Mouse (Mus musculus) liver, embryonic 12.5 days (tissue): ENCODE results near the gene Olfr1410. TPM values are rescaled to one million over a fixed set of nuclear protein-coding genes. Genes with fewer than 3 reads are reported as not detected.

Source experiments
- ATAC-seq: fragments of 200-750 bp; cut with Nextera tagmentation; 2 replicates; pipeline ENCODE4 v1.8.0; 2017; ENCODE audit warnings: moderate number of reproducible peaks, mild to moderate bottlenecking, moderate library complexity
- H3K27ac ChIP-seq: fragments of 300-500 bp; sonication (generic); 2 replicates; pipeline ENCODE4 v1.5.1; 2016; ENCODE audit warnings: mild to moderate bottlenecking
- H3K27me3 ChIP-seq: fragments of 300-500 bp; sonication (generic); replicated peaks from 2 replicates; pipeline ENCODE4 v1.6.1; 2016; ENCODE audit warnings: mild to moderate bottlenecking, moderate library complexity
- H3K36me3 ChIP-seq: fragments of 300-500 bp; sonication (generic); 2 replicates; pipeline ENCODE4 v1.6.1; 2016; ENCODE audit warnings: mild to moderate bottlenecking, moderate library complexity
- H3K4me1 ChIP-seq: fragments of 300-500 bp; sonication (generic); 2 replicates; pipeline ENCODE4 v1.6.1; 2016
- H3K4me2 ChIP-seq: fragments of 300-500 bp; sonication (generic); 2 replicates; pipeline ENCODE4 v1.6.1; 2016; ENCODE audit warnings: mild to moderate bottlenecking, moderate library complexity
- H3K4me3 ChIP-seq: fragments of 300-500 bp; sonication (generic); 2 replicates; pipeline ENCODE4 v1.5.1; 2016; ENCODE audit warnings: mild to moderate bottlenecking, moderate library complexity
- H3K9ac ChIP-seq: fragments of 300-500 bp; sonication (generic); 2 replicates; pipeline ENCODE4 v1.6.1; 2016; ENCODE audit warnings: mild to moderate bottlenecking, moderate library complexity
- H3K9me3 ChIP-seq: fragments of 300-500 bp; sonication (generic); replicated peaks from 2 replicates; pipeline ENCODE4 v1.6.1; 2016; ENCODE audit warnings: mild to moderate bottlenecking, moderate library complexity
- WGBS: fragments of 180-500 bp; shearing (Covaris S2); methylation state at CpG from one replicate; pipeline ENCODE4 v1.1.7; 2016; ENCODE audit not compliant: insufficient replicate concordance; 5-methylcytosine and 5-hydroxymethylcytosine counted together
- polyA plus RNA-seq: library from polyadenylated mRNA; unstranded; fragments of >200 nt; fragmentation: Nextera tagmentation; extraction: Ambion mirVana; gene quantifications from 2 replicates; pipeline ENCODE4 v1.2.1, GENCODE M21; 2016

Olfr1410 gene
- not detected in 2 replicates for polyA plus RNA-seq

GRCm38 (mm10) chr1:92605482-92605881 is at the start of gene Olfr1410:
TSS of gene Olfr1410 (plus strand) at chr1:92605782.
- H3K9ac ChIP-seq: no peak within 1 kb of the TSS
- H3K27ac ChIP-seq: no peak within 1 kb of the TSS
- H3K4me2 ChIP-seq: no peak within 1 kb of the TSS
- no peaks in the 10 kb centered on the region for H3K9me3 ChIP-seq
- H3K4me3 ChIP-seq: no peak within 1 kb of the TSS
- peaks cover 4% of the 10 kb centered on the region; the same call in 1 of the 2 replicates for H3K27me3 ChIP-seq
- H3K4me1 ChIP-seq: no peaks in the 10 kb centered on the region
- no peak for ATAC-seq
- 56% methylated on average over 1 of the region's 1 CpGs for WGBS
- no peaks in the 10 kb centered on the region for H3K36me3 ChIP-seq

- no peak for ATAC-seq
- H3K4me3 ChIP-seq: no peak within 1 kb of the TSS
- H3K9ac ChIP-seq: no peak within 1 kb of the TSS
- H3K36me3 ChIP-seq: no peaks in the 10 kb centered on the region
- H3K4me1 ChIP-seq: no peaks in the 10 kb centered on the region
- H3K4me2 ChIP-seq: no peak within 1 kb of the TSS
- no peak within 1 kb of the TSS for H3K27ac ChIP-seq
- H3K27me3 ChIP-seq: no peaks in the 10 kb centered on the region
- no peaks in the 10 kb centered on the region for H3K9me3 ChIP-seq
- WGBS: 78% methylated on average over 3 of the region's 3 CpGs
Measured at GRCm38 (mm10) chr1:92571022-92571421, 34.6 kb upstream of the Olfr1410 start, which contains the start of gene Olfr1413. TSS of gene Olfr1413 (plus strand) at chr1:92571322.

GRCm38 (mm10) chr1:92585479-92585878 is 20.1 kb upstream of the Olfr1410 start, which contains the start of gene Olfr1412:
TSS of gene Olfr1412 (plus strand) at chr1:92585779.
- no peak for ATAC-seq
- WGBS: 69% methylated on average over 2 of the region's 2 CpGs

GRCm38 (mm10) chr1:92594111-92594510 is 11.5 kb upstream of the Olfr1410 start, which contains the start of gene Olfr1411:
TSS of gene Olfr1411 (plus strand) at chr1:92594411.
- Histone ChIP-seq H3K4me2 (no peak within 1 kb of the TSS), H3K4me1 (no peaks in the 10 kb centered on the region), H3K9ac (no peak within 1 kb of the TSS), H3K27me3 (no peaks in the 10 kb centered on the region), H3K4me3 (no peak within 1 kb of the TSS), H3K27ac (no peak within 1 kb of the TSS), H3K9me3 (no peaks in the 10 kb centered on the region), H3K36me3 (no peaks in the 10 kb centered on the region)
- ATAC-seq: no peak

More at GRCm38 (mm10) chr1:92585479-92585878, 20.1 kb upstream of the Olfr1410 start, which contains the start of gene Olfr1412:
- H3K4me1 ChIP-seq: no peaks in the 10 kb centered on the region
- no peak within 1 kb of the TSS for H3K9ac ChIP-seq
- H3K27ac ChIP-seq: no peak within 1 kb of the TSS
- no peaks in the 10 kb centered on the region for H3K9me3 ChIP-seq
- no peaks in the 10 kb centered on the region for H3K27me3 ChIP-seq
- no peak within 1 kb of the TSS for H3K4me2 ChIP-seq
- no peak within 1 kb of the TSS for H3K4me3 ChIP-seq
- H3K36me3 ChIP-seq: no peaks in the 10 kb centered on the region

GRCm38 (mm10) chr1:92596019-92596418 is 9.6 kb upstream of the Olfr1410 start:
- ATAC-seq: no peak
- Histone ChIP-seq H3K9me3 (no peaks in the 10 kb centered on the region), H3K27me3 (no peaks in the 10 kb centered on the region), H3K27ac (no peak overlapping the region), H3K9ac (no peak overlapping the region), H3K36me3 (no peaks in the 10 kb centered on the region), H3K4me2 (no peak overlapping the region), H3K4me1 (no peaks in the 10 kb centered on the region), H3K4me3 (no peak overlapping the region)
- 67% methylated on average over 3 of the region's 3 CpGs for WGBS

- Histone ChIP-seq H3K9ac (no peak overlapping the region), H3K27ac (no peak overlapping the region), H3K4me3 (no peak overlapping the region), H3K4me2 (no peak overlapping the region), H3K27me3 (peaks cover 6% of the 10 kb centered on the region; the same call in 1 of the 2 replicates), H3K4me1 (no peaks in the 10 kb centered on the region), H3K9me3 (no peaks in the 10 kb centered on the region), H3K36me3 (no peaks in the 10 kb centered on the region)
- WGBS: 51% methylated on average over 4 of the region's 4 CpGs
- ATAC-seq: no peak
Measured at GRCm38 (mm10) chr1:92607711-92608110, 2.1 kb downstream of the Olfr1410 start.

- no peak for ATAC-seq
Measured at GRCm38 (mm10) chr1:92611008-92611407, 5.4 kb downstream of the Olfr1410 start.

GRCm38 (mm10) chr1:92613175-92613574 is 7.6 kb downstream of the Olfr1410 start:
- no peak for ATAC-seq
- 37% methylated on average over 4 of the region's 4 CpGs for WGBS
- Histone ChIP-seq H3K4me2 (no peak overlapping the region), H3K27me3 (peaks cover 6% of the 10 kb centered on the region; the same call in 1 of the 2 replicates), H3K9me3 (no peaks in the 10 kb centered on the region), H3K27ac (no peak overlapping the region), H3K36me3 (no peaks in the 10 kb centered on the region), H3K4me1 (no peaks in the 10 kb centered on the region), H3K9ac (no peak overlapping the region), H3K4me3 (no peak overlapping the region)

More at GRCm38 (mm10) chr1:92611008-92611407, 5.4 kb downstream of the Olfr1410 start:
- Histone ChIP-seq H3K4me3 (no peak overlapping the region), H3K4me1 (no peaks in the 10 kb centered on the region), H3K4me2 (no peak overlapping the region), H3K9ac (no peak overlapping the region), H3K27me3 (peaks cover 6% of the 10 kb centered on the region; the same call in 1 of the 2 replicates), H3K9me3 (no peaks in the 10 kb centered on the region), H3K27ac (no peak overlapping the region), H3K36me3 (no peaks in the 10 kb centered on the region)
- WGBS: 7% methylated on average over 5 of the region's 5 CpGs

- 10% methylated on average over 1 of the region's 1 CpGs for WGBS
- Histone ChIP-seq H3K9ac (no peak overlapping the region), H3K4me3 (no peak overlapping the region), H3K27ac (no peak overlapping the region), H3K9me3 (no peaks in the 10 kb centered on the region), H3K36me3 (no peaks in the 10 kb centered on the region), H3K4me1 (no peaks in the 10 kb centered on the region), H3K4me2 (no peak overlapping the region), H3K27me3 (peaks cover 10% of the 10 kb centered on the region; the same call in 1 of the 2 replicates)
- no peak for ATAC-seq
Measured at GRCm38 (mm10) chr1:92614516-92614915, 8.9 kb downstream of the Olfr1410 start.

- Histone ChIP-seq H3K27ac (no peak overlapping the region), H3K4me3 (no peak overlapping the region), H3K9ac (no peak overlapping the region), H3K4me2 (no peak overlapping the region), H3K36me3 (no peaks in the 10 kb centered on the region), H3K4me1 (no peaks in the 10 kb centered on the region), H3K27me3 (peaks cover 6% of the 10 kb centered on the region; the same call in 1 of the 2 replicates), H3K9me3 (no peaks in the 10 kb centered on the region)
- ATAC-seq: no peak
- WGBS: 50% methylated on average over 1 of the region's 1 CpGs
Measured at GRCm38 (mm10) chr1:92616046-92616445, 10.5 kb downstream of the Olfr1410 start.

GRCm38 (mm10) chr1:92617488-92617887 is 11.9 kb downstream of the Olfr1410 start, which contains the start of gene Olfr12:
TSS of gene Olfr12 (plus strand) at chr1:92617788.
- Histone ChIP-seq H3K4me1 (no peaks in the 10 kb centered on the region), H3K4me3 (no peak within 1 kb of the TSS), H3K36me3 (no peaks in the 10 kb centered on the region), H3K27ac (no peak within 1 kb of the TSS), H3K4me2 (no peak within 1 kb of the TSS), H3K9ac (no peak within 1 kb of the TSS), H3K27me3 (0 out of 2 replicates have a peak, but pooled peaks cover 6% of the 10 kb centered on the region), H3K9me3 (no peaks in the 10 kb centered on the region)
- no peak for ATAC-seq
- WGBS: 49% methylated on average over 2 of the region's 2 CpGs

GRCm38 (mm10) chr1:92618360-92618759 is 12.8 kb downstream of the Olfr1410 start:
- WGBS: 42% methylated on average over 4 of the region's 4 CpGs
- Histone ChIP-seq H3K9ac (no peak overlapping the region), H3K27me3 (0 out of 2 replicates have a peak, but pooled peaks cover 6% of the 10 kb centered on the region), H3K4me3 (no peak overlapping the region), H3K36me3 (no peaks in the 10 kb centered on the region), H3K27ac (no peak overlapping the region), H3K4me1 (no peaks in the 10 kb centered on the region), H3K9me3 (no peaks in the 10 kb centered on the region), H3K4me2 (no peak overlapping the region)
- ATAC-seq: no peak

GRCm38 (mm10) chr1:92628227-92628626 is 22.6 kb downstream of the Olfr1410 start:
- H3K27me3 ChIP-seq: peaks cover 4% of the 10 kb centered on the region; the same call in 1 of the 2 replicates
- no peak overlapping the region for H3K9ac ChIP-seq
- H3K27ac ChIP-seq: no peak overlapping the region
- no peak overlapping the region for H3K4me3 ChIP-seq
- WGBS: 48% methylated on average over 4 of the region's 4 CpGs
- no peaks in the 10 kb centered on the region for H3K4me1 ChIP-seq
- no peak for ATAC-seq
- no peaks in the 10 kb centered on the region for H3K9me3 ChIP-seq
- no peaks in the 10 kb centered on the region for H3K36me3 ChIP-seq
- no peak overlapping the region for H3K4me2 ChIP-seq
